Mouse (Mus musculus): ENCODE data around the gene Tmem230. TPM values are rescaled to one million over a fixed set of nuclear protein-coding genes. Genes with fewer than 3 reads are reported as not detected.

The Tmem230 gene
- total and polyA plus RNA-seq, 3 experiments = 27.7 to 38.2 (median 34.7) TPM

DNA sequence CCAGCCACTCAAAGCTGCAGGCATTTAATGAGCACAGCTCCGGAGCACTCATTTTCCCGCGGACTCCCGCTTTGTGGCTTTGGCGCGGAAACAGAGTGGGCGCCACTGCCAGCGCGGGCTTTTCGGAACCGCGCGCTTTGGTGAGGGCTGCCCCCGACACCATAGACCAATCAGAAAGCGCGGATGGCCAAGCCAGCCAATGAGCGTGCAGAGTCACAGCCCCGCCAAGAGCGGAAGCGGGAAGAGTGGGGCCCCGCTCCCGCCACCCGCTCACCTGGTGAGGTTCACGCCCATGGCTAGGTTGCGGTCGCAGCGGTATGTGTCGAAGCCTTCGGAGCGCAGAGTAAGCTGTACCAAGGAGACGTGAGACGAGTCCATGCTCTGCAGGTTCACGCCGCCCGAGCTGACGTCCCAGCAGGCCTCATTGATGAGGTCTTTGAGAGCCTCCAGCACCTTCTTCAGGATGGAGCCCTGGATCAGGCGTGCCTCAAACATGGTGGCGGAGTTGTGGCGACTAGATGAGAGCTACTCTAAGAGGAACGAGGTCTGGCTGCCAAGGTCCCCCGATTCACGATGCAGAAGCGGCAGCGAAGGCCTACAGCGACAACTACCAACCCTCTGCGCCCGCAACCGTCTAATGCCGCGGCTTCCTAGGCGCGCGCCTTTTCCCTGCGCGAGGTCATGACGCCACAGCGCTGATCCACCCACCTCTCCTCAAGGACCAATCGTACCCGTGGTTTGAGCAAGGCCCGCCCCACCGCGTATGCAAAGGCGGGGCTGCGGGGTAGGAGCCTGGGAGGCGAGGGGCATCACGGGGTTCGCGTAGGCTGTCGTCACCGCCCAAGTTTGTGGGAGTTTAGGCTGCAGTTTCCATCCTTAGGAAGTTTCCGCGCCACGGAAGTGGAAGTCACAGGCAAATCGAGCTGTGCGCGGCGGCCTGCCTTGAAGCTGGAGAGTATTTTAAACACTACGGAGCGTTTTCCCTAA is 5.2 kb upstream of the Tmem230 start, which contains the start of gene Pcna (continued):
- TF ChIP-seq RAD21 (IDR thresholded peaks at IDR 0.05; ENCODE audit: low read depth, low read length) (no peak), MAX (IDR thresholded peaks at IDR 0.05; ENCODE audit: low read length) (peak; percentile 73; the same call in 1 of the 2 replicates), SIN3A (IDR thresholded peaks at IDR 0.05; ENCODE audit: low read length) (peak; percentile 99), CHD1 (IDR thresholded peaks at IDR 0.05; ENCODE audit: low read depth, low read length) (no peak), POLR2A (IDR thresholded peaks at IDR 0.05; ENCODE audit: low read depth, low read length) (peak; percentile 96), RCOR1 (conservative IDR thresholded peaks at IDR 0.05; ENCODE audit: low read depth, low read length) (peak; percentile 29; the same call in 1 of the 2 replicates), JUND (conservative IDR thresholded peaks at IDR 0.05; ENCODE audit: low read depth, low read length) (no peak), TCF12 (IDR thresholded peaks at IDR 0.05; ENCODE audit: low read depth, low read length) (peak; percentile 88), HCFC1 (IDR thresholded peaks at IDR 0.05; ENCODE audit: low read depth, low read length) (peak; percentile 56), USF2 (conservative IDR thresholded peaks at IDR 0.05; ENCODE audit: low read depth, low read length) (no peak), ELF1 (IDR thresholded peaks at IDR 0.05; ENCODE audit: low read depth, low read length) (peak; percentile 87)

DNA sequence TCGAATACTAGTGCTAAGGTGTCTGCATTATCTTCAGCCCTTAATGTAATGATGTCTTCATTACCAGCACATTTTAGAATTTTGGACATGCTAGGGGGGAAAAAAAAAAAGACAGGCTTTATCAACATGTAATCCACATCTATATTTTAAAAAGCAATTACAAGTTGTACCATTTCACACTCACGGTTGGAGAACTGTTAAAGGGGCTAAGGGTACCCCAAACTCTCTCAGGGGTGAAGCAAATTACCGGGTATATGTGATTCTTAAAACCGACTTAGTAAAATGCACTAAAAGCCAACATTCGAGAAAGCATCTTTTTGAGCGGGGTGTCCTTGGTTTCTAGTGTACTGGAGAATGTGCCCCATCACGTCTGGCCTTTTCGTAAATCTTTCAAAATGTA is 4.3 kb upstream of the Tmem230 start:
- H3K4me3 ChIP-seq (replicated peaks in 1 of 3; ENCODE audit: low read depth in 2 of 3, low read length in 2 of 3, poor library complexity in 1 of 3) = peak overlapping the region; percentile 74 to 79 (median 77)
- peak overlapping the region; percentile 96 for H3K9ac ChIP-seq (ENCODE audit: insufficient read depth, low read depth)
- TF ChIP-seq RCOR1 (conservative IDR thresholded peaks at IDR 0.05; ENCODE audit: low read depth, low read length) = no peak
- no peak for TF ChIP-seq ZNF384 (IDR thresholded peaks at IDR 0.05; ENCODE audit: low read depth, low read length)
- no peak for TF ChIP-seq RAD21 (IDR thresholded peaks at IDR 0.05; ENCODE audit: low read depth, low read length)
- no peak for TF ChIP-seq ELF1 (IDR thresholded peaks at IDR 0.05; ENCODE audit: low read depth, low read length)
- no peak for TF ChIP-seq ZC3H11A (IDR thresholded peaks at IDR 0.05; ENCODE audit: low read depth, low read length)
- no peak for TF ChIP-seq SIN3A (IDR thresholded peaks at IDR 0.05; ENCODE audit: low read length)
- TF ChIP-seq KAT2A (IDR thresholded peaks at IDR 0.05; ENCODE audit: insufficient replicate concordance, low read length) = no peak
- TF ChIP-seq NELFE (IDR thresholded peaks at IDR 0.05; ENCODE audit: low read depth, low read length) = no peak
- no peak for TF ChIP-seq CTCF (conservative IDR thresholded peaks at IDR 0.05 in 1 of 2, IDR thresholded peaks at IDR 0.05 in 1 of 2; ENCODE audit: low read depth in 2 of 2, low read length in 2 of 2)
- peaks cover 28 to 40% of the 10 kb centered on the region in 2 experiments for H3K36me3 ChIP-seq (replicated peaks in 1 of 2; ENCODE audit: control insufficient read depth in 1 of 2, insufficient read depth in 1 of 2, low read length in 1 of 2)
- in situ Hi-C loops (cut with MboI; ENCODE audit: low pct_ligation_motif_present, low pct_unique_long_range_greater_than_20kb, low sequenced_read_pairs) (no loop called here), dilution Hi-C loops (cut with MboI; ENCODE audit: extremely low pct_ligation_motif_present, extremely low pct_unique_long_range_greater_than_20kb, low sequenced_read_pairs) (no loop called here)
- H3K4me2 ChIP-seq (ENCODE audit: insufficient read depth, low read depth, poor library complexity, severe bottlenecking) = peak overlapping the region; percentile 93
- no peak for DNase-seq (ENCODE audit: extremely low read depth)
- H3K4me1 ChIP-seq (ENCODE audit: control insufficient read depth in 1 of 2, insufficient read depth in 2 of 2) = peaks cover 0 to 36% of the 10 kb centered on the region in 2 experiments; a peak in 2 of 4 replicates
- no peaks in the 10 kb centered on the region for H3K9me3 ChIP-seq (replicated peaks; ENCODE audit: low read length)
- no peaks in the 10 kb centered on the region for H3K27me3 ChIP-seq (replicated peaks)
- peaks cover 42% of the 10 kb centered on the region for H3K79me2 ChIP-seq (replicated peaks; ENCODE audit: control insufficient read depth, extremely low read depth, insufficient read depth, poor library complexity, severe bottlenecking)
- H3K27ac ChIP-seq (ENCODE audit: insufficient read depth, low read depth) = peak overlapping the region; percentile 53

All from CH12.LX (cell line).